Mouse (Mus musculus): ENCODE results near the gene Tle6. TPM values are rescaled to one million over a fixed set of nuclear protein-coding genes. Genes with fewer than 3 reads are reported as not detected.
A peak's percentile ranks its signal among the peaks of the same experiment; 100 is the strongest.

The Tle6 gene
- total RNA-seq (2021): 1 to 10 TPM; 5.2 to 6.6 TPM
- long read RNA-seq, experiment 1, partial matches to known transcripts: 0 of 8 reads
- long read RNA-seq, experiment 1, other reads (novel, unspliced or antisense): 8 of 8 reads
- long read RNA-seq, experiment 2, partial matches to known transcripts: 0 of 6 reads
- long read RNA-seq, experiment 2, other reads (novel, unspliced or antisense): 5 of 6 reads

- DNase-seq (ENCODE audit: low spot score in 2 of 2): peak; percentile 87 to 90
Measured at GRCm38 (mm10) chr10:81600738-81601203, at the start of gene Tle6. Gene Tle6 (minus strand): TSS chr10:81601073.

- DNase-seq (ENCODE audit: low spot score in 2 of 2): peak; percentile 64 to 82
Measured at GRCm38 (mm10) chr10:81648803-81649775, 48.2 kb upstream of the Tle6 start, which contains the start of gene Gm10778. Gene Gm10778 (plus strand): TSS chr10:81649059.

DNA sequence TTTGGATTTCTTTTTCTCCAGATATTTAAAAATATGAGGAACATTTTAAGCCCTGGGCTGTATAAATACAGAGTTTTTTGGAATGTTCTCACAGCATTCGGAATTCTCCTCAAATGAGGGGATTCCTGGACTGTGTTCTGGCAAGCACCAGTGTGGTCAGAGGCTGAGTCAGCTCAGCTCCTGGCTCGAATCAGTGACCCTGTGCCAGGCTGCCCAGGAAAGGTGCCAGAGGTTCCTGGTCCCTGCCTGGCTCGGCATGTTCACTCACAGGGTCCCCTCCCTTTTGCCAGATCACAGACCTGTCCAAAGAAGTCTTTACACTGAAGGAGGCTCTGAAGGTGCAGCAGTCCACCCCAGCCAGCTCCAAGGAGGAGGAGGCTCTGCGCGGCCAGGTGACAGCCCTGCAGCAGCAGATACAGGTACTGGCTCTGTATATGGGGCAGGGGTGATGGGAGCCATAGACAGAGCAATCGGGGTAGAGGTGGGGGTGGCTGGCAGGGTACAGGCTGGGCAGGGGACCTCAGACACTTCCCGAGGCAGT, 45.2 kb upstream of the Tle6 start:
- DNase-seq (ENCODE audit: low spot score in 2 of 2): peak; percentile 7 to 12

- peak in 1 of 2 experiments; percentile 1 for DNase-seq (ENCODE audit: low spot score in 2 of 2)
Measured at GRCm38 (mm10) chr10:81645391-81645790, 44.5 kb upstream of the Tle6 start.

GRCm38 (mm10) chr10:81644716-81645115, 43.8 kb upstream of the Tle6 start:
- peak in 1 of 2 experiments; percentile 14 for DNase-seq (ENCODE audit: low spot score in 2 of 2)

DNA sequence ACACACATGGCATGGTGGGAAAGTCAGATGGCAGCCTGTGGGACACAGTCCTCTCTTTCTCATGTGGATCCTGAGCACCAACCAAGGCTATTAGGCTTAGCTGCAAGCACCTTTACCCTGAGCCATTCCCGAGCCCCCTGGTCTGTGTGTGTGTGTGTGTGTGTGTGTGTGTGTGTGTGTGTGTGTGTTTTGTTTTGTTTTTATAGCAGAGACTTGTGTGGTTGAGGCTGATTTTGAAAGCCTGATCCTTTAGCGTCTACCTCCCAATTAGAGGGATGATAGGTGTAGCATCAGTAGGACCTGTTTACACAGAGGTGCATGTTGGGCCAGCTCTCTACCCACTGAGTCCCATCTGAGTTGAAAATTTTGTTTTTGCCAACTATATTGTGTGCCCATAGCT, 43.3 kb upstream of the Tle6 start:
- no peak for DNase-seq (ENCODE audit: low spot score in 2 of 2)

DNA sequence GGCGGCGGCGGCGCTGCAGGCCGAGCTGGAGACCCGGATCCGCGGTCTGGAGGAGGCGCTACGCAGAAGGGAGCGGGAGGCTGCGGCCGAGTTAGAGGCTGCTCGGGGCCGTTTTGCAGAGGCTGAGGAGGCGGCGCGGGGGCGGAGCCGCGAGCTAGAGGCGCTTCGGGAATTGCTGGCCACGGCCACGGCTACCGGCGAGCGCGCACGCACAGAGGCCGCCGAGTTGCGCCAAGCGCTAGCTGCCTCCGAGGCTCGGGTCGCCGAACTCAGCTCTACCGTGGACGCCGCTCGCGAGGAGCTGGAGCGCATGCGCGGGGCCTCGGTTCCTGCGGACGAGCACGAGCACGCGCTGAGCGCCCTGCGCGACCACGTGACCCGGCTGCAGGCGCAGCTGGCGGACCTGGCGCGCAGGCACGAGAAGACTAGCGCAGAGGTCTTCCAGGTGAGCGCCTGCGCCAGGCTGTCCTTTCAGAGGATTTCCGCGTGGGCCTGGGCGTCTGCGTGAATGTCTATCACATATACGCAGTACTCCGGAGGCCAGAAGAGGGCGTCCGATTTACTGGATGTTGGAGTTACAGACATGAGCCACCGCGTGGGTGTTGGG, 42.7 kb upstream of the Tle6 start:
- DNase-seq (ENCODE audit: low spot score in 2 of 2): peak; percentile 93 to 97

GRCm38 (mm10) chr10:81642648-81643448, 42.0 kb upstream of the Tle6 start:
- DNase-seq (ENCODE audit: low spot score in 2 of 2): no peak

DNA sequence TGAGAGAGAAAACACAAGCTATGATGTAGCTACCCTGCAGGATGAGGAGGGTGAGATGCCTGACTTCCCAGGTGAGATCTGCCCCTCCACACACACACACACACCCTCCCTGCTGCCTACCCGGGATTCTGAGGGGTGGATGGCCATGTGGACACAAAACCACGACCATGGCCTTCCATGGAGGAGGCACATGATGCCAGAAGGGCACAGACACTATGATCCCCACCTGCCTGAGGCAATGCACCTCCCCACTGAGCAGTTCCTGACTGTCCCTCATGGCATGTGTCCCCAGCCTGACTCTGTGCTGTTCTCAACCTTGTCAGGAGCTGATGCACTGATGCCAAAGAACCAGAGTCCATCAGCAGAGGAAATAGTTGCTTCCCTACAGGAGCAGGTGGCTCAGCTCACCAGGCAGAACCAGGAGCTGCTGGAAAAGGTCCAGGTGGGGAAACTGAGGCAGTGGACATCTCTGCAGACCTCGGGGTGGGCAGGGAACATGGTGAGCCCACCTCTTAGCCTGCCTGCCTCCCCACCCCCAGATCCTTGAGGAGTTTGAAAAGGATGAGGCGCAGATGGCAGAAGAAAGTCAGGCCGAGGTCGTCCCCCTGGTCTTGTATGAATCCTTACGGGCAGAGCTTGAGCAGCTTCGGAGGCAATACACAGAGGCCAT, 41.2 kb upstream of the Tle6 start:
- DNase-seq (ENCODE audit: low spot score in 2 of 2): peak in 1 of 2 experiments; percentile 16

DNA sequence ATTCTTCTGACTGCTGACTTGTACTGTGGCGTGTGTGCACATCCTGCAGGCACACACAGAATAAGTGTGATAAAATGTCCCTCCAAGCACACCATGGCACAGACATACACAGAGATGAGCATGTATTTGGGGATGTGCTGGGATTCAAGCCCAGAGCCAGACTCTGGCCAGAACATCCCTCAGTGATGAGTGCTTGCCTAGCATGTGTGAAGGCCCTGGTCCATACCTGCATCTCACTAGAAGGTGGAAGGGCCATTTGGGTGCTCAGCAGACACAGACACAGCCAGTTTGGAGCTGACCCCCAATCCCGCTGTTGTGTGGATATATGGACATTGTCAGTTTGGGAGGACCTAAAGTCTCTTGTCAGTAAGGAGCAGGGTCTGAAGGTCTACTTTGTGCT, 40.7 kb upstream of the Tle6 start:
- peak in 1 of 2 experiments; percentile 10 for DNase-seq (ENCODE audit: low spot score in 2 of 2)

DNA sequence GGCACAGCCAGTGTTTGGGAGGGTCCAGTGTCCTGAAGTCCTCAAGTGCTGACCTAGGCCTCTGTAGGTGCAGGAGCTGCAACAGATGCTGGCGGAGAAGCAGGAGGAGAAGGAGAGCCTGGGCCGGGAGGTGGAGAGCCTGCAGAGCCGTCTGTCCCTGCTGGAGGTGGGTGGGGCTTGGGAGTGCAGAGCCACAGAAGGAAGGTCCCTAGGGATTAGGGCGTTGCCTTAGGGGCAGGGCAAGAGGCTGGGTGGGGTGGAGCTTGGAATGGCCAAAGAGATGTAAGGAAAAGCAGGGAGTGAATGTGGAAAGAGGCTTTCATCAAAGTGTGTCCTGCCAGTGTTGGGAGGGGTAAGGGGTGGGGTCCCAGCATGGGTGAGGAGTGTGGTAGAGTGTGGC, 40.0 kb upstream of the Tle6 start:
- peak in 1 of 2 experiments; percentile 14 for DNase-seq (ENCODE audit: low spot score in 2 of 2)

- no peak for DNase-seq (ENCODE audit: low spot score in 2 of 2)
Measured at GRCm38 (mm10) chr10:81638101-81638500, 37.2 kb upstream of the Tle6 start.

GRCm38 (mm10) chr10:81636338-81636737, 35.5 kb upstream of the Tle6 start:
- DNase-seq (ENCODE audit: low spot score in 2 of 2): no peak

DNA sequence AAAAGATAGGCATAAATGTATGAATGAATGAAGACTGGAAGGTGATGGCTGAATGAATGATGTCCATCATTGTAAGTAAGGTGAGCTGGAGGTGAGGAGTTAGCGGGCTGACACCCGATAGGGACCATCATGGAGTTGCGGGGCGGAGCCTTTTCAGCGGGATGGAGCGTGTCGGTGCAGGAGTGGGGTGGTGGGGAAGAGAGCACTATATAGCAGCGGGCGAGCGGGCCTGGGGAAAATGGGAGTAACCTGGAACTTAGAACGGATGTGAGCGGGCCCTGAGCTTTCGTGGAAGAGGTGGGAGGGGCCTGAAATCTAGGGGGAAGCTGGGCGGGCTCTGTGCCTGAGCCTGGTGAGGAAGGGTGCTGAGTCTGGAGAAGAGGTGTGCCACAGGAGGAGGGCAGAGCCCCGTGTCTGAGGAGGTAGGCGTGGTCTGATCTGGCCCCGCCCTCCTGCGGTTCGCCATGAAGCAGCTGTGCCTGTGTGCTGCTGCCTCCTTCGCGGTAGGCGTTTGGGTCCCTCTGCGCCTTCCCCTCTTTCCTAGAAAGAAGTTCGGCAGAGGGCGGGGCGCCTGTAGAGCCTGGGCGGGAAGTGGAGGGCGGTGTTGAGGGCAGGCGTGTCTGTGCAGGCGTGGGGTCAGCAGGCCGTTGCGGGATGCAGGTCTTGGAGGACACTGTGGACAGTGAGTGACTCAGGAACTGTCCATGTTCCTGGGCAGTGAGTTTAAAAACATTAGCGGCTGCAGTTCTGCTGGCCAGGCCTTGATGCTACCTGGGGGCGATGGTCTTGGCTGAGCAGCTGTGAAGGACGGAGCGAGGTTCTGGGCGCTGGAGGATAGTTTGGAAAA, 32.6 kb upstream of the Tle6 start:
- DNase-seq (ENCODE audit: low spot score in 2 of 2): peak; percentile 70 to 82

DNA sequence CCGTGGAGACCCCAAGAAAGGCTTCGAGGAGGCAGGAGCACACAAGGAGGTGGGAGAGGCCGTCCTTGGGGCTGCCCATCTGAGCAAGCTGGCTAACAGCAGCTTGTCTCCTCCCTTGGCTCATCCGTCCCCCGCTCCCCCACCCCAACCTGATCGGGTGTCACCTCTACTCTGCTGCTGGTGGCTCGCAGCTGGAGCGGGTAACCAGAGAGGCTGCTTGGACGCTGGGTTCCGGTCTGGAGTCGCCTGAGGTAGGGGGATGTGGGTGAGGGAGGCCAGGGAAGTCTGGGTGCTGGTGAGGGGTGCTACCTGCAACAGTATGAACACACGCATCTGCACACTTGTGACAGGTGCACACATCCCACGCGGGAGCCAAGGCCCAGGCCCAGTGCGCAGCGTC, 27.5 kb upstream of the Tle6 start, which contains the start of gene Ankrd24:
Gene Ankrd24 (plus strand): TSS at position 151 of the 400 bp plus-strand sequence.
- no peak for DNase-seq (ENCODE audit: low spot score in 2 of 2)

GRCm38 (mm10) chr10:81627836-81628220, 27.0 kb upstream of the Tle6 start:
- peak in 1 of 2 experiments; percentile 36 for DNase-seq (ENCODE audit: low spot score in 2 of 2)

DNA sequence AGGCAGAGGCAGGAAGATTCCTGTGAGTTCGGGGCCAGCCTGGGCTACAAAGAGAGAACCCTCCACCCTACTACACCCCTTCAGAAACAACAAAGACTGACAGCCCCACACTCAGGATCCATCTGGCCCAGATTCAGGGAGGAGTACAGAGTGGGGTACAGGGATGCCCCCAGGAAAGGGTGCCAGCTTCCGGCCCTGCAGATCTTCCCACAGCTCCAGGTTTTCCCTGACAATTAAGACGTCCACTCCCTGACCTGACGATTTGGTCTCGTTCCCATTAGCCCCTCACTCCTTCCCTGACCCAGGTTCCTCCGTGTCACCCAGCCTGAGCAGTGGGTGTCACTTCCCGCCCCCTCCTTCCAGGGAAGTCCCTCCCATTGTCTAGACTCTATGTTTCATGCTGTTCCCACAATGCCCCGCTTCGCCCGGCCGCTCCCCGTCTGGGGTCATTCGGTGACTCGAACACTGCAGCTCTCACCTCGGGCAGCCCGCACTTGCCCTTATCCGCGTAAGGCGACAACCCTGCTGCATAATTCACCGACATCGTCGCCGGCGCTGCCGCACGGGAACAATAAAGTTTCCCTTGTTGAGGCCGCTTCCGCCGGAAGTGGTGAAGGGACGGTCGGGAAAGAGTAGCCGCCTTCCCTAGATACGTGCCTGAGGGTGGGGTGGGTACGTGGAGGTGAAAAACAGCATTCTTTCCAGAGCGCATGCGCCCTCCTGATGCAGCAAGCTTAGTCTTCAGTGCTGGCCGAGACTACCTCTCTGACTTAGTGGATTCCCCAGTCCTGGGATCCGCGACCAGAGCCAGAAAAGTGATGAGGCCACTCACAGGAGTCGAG, 26.3 kb upstream of the Tle6 start, which contains the start of gene Sirt6:
Gene Sirt6 (minus strand): TSS at position 804 of the 842 bp plus-strand sequence.
- peak; percentile 73 to 88 for DNase-seq (ENCODE audit: low spot score in 2 of 2)
